Mouse (Mus musculus) hindbrain, embryonic 13.5 days (tissue): ENCODE measurements at regions not wholly inside any gene's neighbourhood (a gene's known extent, or its start where the extent isn't known, plus 50 kb on each side); places are given as distances from the start of the nearest gene placed in this dataset.
A peak's percentile ranks its signal among the peaks of the same experiment; 100 is the strongest.

ENCODE experiments used
- ATAC-seq: fragments of 200-750 bp; cut with Nextera tagmentation; 2 replicates; pipeline ENCODE4 v1.8.0; 2017; ENCODE audit warnings: moderate TSS enrichment; ENCODE audit not compliant: low FRiP score
- H3K27ac ChIP-seq: fragments of 300-500 bp; sonication (generic); 2 replicates; pipeline ENCODE4 v1.5.1; 2015; ENCODE audit warnings: inconsistent platforms, mild to moderate bottlenecking, moderate library complexity
- H3K27me3 ChIP-seq: fragments of 300-500 bp; sonication (generic); 2 replicates; pipeline ENCODE4 v1.6.1; 2015; ENCODE audit warnings: mild to moderate bottlenecking, inconsistent platforms
- H3K36me3 ChIP-seq: fragments of 300-500 bp; sonication (generic); 2 replicates; pipeline ENCODE4 v1.6.1; 2015; ENCODE audit warnings: mild to moderate bottlenecking, inconsistent platforms
- H3K4me1 ChIP-seq: fragments of 300-500 bp; sonication (generic); replicated peaks from 2 replicates; pipeline ENCODE4 v1.6.1; 2015; ENCODE audit warnings: inconsistent platforms
- H3K4me2 ChIP-seq: fragments of 300-500 bp; sonication (generic); 2 replicates; pipeline ENCODE4 v1.6.1; 2015; ENCODE audit warnings: inconsistent platforms, mild to moderate bottlenecking, moderate library complexity
- H3K4me3 ChIP-seq: fragments of 300-500 bp; sonication (generic); 2 replicates; pipeline ENCODE4 v1.5.1; 2015; ENCODE audit warnings: mild to moderate bottlenecking, inconsistent platforms
- H3K9ac ChIP-seq: fragments of 300-500 bp; sonication (generic); 2 replicates; pipeline ENCODE4 v1.6.1; 2015; ENCODE audit warnings: mild to moderate bottlenecking, inconsistent platforms
- H3K9me3 ChIP-seq: fragments of 300-500 bp; sonication (generic); 2 replicates; pipeline ENCODE4 v1.6.1; 2016; ENCODE audit warnings: inconsistent platforms
- WGBS: fragments of 180-500 bp; shearing (Covaris S2); methylation state at CpG from one replicate; pipeline ENCODE4 v1.1.7; 2015; 5-methylcytosine and 5-hydroxymethylcytosine counted together

DNA sequence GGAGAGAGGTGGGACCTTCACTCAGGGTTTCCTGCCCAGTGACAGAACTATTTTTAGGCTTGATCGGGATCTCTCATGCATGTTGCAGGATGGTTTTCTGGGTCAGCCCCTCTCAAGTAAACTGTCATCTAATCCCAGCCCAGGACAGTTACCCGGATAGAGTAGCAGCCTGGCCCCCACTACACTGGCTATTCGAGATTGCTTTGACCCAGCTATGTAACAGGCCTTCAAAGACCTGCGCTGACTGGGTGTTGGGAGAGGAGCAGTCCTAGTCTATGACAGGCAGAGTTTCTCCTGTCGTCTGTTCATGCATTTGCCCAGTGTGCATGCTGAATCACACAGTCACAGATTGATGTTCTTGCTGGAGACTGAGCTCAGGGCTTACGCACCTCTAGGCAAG is 86.2 kb upstream of the Epcam start:
- Histone ChIP-seq H3K27ac (no peak overlapping the region), H3K4me1 (no peaks in the 10 kb centered on the region), H3K9me3 (no peaks in the 10 kb centered on the region), H3K27me3 (no peaks in the 10 kb centered on the region), H3K9ac (no peak overlapping the region), H3K4me2 (no peak overlapping the region), H3K4me3 (no peak overlapping the region), H3K36me3 (no peaks in the 10 kb centered on the region)
- WGBS, result 80% methylated on average over 6 of the region's 6 CpGs
- no peak for ATAC-seq

GRCm38 (mm10) chr17:87550518-87551164 is 85.1 kb upstream of the Epcam start:
- Histone ChIP-seq H3K4me1 (no peaks in the 10 kb centered on the region), H3K9ac (no peak overlapping the region)
- no peak for ATAC-seq

DNA sequence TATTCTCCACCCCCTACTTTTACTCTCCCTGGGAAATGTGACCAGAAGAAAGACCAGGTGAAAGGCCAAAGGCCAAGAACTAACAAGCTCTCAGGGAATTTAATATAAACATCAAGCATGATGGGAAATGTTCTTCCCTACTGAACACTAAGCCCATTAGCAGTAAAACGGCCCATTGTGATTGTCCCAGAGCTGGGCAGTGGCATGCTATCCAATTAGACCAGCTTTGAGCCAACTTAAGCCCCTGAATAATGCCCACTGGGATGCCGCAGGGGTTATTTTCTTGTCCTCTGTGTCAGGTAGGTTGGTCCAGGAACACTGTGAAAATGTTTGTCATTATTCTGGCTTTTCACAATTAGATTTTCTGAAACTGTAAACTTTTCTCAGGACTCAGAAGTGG is 81.2 kb upstream of the Epcam start:
- Histone ChIP-seq H3K9me3 (no peaks in the 10 kb centered on the region), H3K27ac (no peak overlapping the region), H3K4me3 (no peak overlapping the region), H3K4me1 (no peaks in the 10 kb centered on the region), H3K27me3 (no peaks in the 10 kb centered on the region), H3K9ac (no peak overlapping the region), H3K4me2 (no peak overlapping the region), H3K36me3 (no peaks in the 10 kb centered on the region)
- no peak for ATAC-seq
- 63% methylated on average over 2 of the region's 2 CpGs for WGBS

More at GRCm38 (mm10) chr17:87550518-87551164, 85.1 kb upstream of the Epcam start:
- no peak overlapping the region for H3K27ac ChIP-seq
- H3K4me2 ChIP-seq, result no peak overlapping the region
- no peaks in the 10 kb centered on the region for H3K9me3 ChIP-seq
- H3K4me3 ChIP-seq, result no peak overlapping the region
- 70% methylated on average over 13 of the region's 13 CpGs for WGBS
- H3K36me3 ChIP-seq, result no peaks in the 10 kb centered on the region
- no peaks in the 10 kb centered on the region for H3K27me3 ChIP-seq

GRCm38 (mm10) chr17:87558419-87558818 is 77.4 kb upstream of the Epcam start:
- H3K36me3 ChIP-seq, result no peaks in the 10 kb centered on the region

DNA sequence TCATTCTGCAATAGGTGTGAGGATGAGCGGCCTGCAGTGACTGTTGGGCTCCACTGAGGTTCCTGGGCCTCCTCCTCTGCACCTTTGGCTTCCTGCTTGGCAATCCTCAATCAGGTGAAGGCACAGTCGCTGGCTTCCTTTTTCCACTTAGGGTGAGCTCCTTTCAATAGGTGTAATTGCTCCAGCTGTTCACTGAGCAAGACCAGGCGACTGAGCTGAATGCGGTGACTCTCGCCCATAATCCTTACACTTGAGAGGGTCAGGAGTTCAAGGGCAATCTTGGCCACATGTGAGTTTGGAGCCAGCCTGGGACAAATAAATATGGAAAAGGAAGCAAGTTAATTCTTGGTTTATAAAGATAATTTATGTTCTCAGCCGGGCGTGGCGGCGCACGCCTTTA is 76.1 kb upstream of the Epcam start:
- H3K4me2 ChIP-seq, result no peak overlapping the region
- ATAC-seq, result no peak
- H3K4me3 ChIP-seq, result no peak overlapping the region
- 92% methylated on average over 10 of the region's 10 CpGs for WGBS
- no peak overlapping the region for H3K9ac ChIP-seq
- no peak overlapping the region for H3K27ac ChIP-seq
- no peaks in the 10 kb centered on the region for H3K9me3 ChIP-seq
- no peaks in the 10 kb centered on the region for H3K27me3 ChIP-seq
- no peaks in the 10 kb centered on the region for H3K36me3 ChIP-seq
- no peaks in the 10 kb centered on the region; the same call in 1 of the 2 replicates for H3K4me1 ChIP-seq

More at GRCm38 (mm10) chr17:87558419-87558818, 77.4 kb upstream of the Epcam start:
- no peaks in the 10 kb centered on the region for H3K27me3 ChIP-seq
- ATAC-seq, result no peak
- H3K9me3 ChIP-seq, result no peaks in the 10 kb centered on the region
- 18% methylated on average over 2 of the region's 2 CpGs for WGBS
- H3K9ac ChIP-seq, result no peak overlapping the region
- no peak overlapping the region for H3K4me2 ChIP-seq
- no peaks in the 10 kb centered on the region for H3K4me1 ChIP-seq
- H3K27ac ChIP-seq, result no peak overlapping the region
- no peak overlapping the region for H3K4me3 ChIP-seq

- WGBS, result 88% methylated on average over 7 of the region's 7 CpGs
- Histone ChIP-seq H3K4me1 (no peaks in the 10 kb centered on the region; the same call in 1 of the 2 replicates), H3K27me3 (no peaks in the 10 kb centered on the region), H3K4me2 (no peak overlapping the region), H3K9ac (no peak overlapping the region), H3K4me3 (no peak overlapping the region), H3K27ac (no peak overlapping the region), H3K9me3 (no peaks in the 10 kb centered on the region), H3K36me3 (no peaks in the 10 kb centered on the region)
- ATAC-seq, result no peak
Measured at GRCm38 (mm10) chr17:87560923-87561322, 74.9 kb upstream of the Epcam start.

DNA sequence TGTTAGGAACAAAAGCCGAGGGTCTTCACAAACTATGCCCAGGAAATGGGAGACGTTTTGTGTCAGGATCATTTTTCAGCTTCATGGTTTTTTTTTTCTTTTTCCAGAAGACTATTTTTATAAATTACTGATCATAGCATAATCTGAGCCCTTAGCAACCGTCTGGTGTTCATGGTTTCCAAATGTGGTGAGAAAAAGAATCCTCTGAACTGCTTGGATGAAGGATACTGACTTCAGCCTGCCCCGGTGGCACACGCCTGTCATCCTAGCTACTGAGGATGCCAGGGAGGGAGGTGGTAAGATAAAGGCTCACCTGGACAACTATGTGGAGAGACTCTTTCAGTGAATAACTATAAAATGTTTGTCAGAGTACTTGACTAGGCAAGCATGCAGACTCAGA is 72.4 kb upstream of the Epcam start:
- H3K9ac ChIP-seq, result no peak overlapping the region
- no peaks in the 10 kb centered on the region for H3K36me3 ChIP-seq
- no peaks in the 10 kb centered on the region for H3K9me3 ChIP-seq
- 92% methylated on average over 5 of the region's 5 CpGs for WGBS
- H3K27me3 ChIP-seq, result no peaks in the 10 kb centered on the region
- no peak overlapping the region for H3K4me3 ChIP-seq
- H3K4me2 ChIP-seq, result no peak overlapping the region
- no peak overlapping the region for H3K27ac ChIP-seq
- peaks cover 7% of the 10 kb centered on the region for H3K4me1 ChIP-seq
- ATAC-seq, result no peak

DNA sequence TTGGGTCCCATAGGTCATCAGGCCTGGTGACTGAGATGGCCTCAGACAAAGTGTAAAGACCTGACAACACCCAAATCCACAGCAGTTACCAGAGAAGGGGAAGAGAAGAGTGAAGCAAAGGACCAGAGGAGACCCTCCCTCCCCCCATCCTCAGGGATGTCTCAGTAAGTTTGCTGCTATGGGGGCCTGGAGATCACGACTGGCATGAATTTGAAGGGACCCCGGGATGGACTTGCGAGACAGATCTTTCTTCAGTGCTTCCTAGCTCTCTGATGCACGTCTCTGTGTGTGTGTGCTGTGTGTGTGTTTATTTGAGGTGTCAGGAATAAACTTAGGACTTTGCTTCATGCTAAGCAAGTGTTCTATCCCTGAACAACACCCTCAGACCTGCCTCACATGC is 70.1 kb upstream of the Epcam start:
- H3K36me3 ChIP-seq, result no peaks in the 10 kb centered on the region
- H3K4me2 ChIP-seq, result no peak overlapping the region
- WGBS, result 82% methylated on average over 4 of the region's 4 CpGs
- peaks cover 10% of the 10 kb centered on the region for H3K4me1 ChIP-seq
- H3K9me3 ChIP-seq, result no peaks in the 10 kb centered on the region
- no peak overlapping the region for H3K4me3 ChIP-seq
- no peaks in the 10 kb centered on the region for H3K27me3 ChIP-seq
- H3K9ac ChIP-seq, result no peak overlapping the region
- H3K27ac ChIP-seq, result no peak overlapping the region
- ATAC-seq, result no peak

GRCm38 (mm10) chr17:87566296-87566695 is 69.5 kb upstream of the Epcam start:
- ATAC-seq, result no peak
- WGBS, result 57% methylated on average over 3 of the region's 3 CpGs

DNA sequence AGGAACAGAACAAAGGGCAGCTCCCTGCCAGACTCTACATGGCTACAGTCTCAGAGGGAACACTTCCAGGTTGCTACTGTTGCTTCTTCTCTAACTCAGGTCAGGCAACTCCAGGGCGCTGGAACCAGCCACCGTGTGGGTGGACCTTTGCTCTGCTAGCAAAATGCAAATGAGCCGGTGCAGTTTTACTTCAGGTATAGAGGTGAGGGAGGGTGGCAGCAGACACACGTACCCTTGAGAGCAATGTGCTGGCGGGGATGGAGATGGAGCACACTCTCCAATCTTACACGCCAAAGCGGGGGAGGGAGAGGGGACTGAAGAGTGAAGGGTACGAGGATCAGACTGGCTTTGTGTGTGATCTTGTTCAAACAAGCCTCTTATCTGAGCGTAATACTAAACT is 68.8 kb upstream of the Epcam start:
- H3K9ac ChIP-seq, result no peak overlapping the region
- no peaks in the 10 kb centered on the region for H3K9me3 ChIP-seq
- H3K27me3 ChIP-seq, result no peaks in the 10 kb centered on the region
- H3K27ac ChIP-seq, result no peak overlapping the region
- H3K4me2 ChIP-seq, result no peak overlapping the region
- no peak for ATAC-seq
- no peak overlapping the region for H3K4me3 ChIP-seq
- H3K36me3 ChIP-seq, result no peaks in the 10 kb centered on the region
- H3K4me1 ChIP-seq, result peaks cover 18% of the 10 kb centered on the region
- WGBS, result 58% methylated on average over 9 of the region's 9 CpGs

More at GRCm38 (mm10) chr17:87566296-87566695, 69.5 kb upstream of the Epcam start:
- Histone ChIP-seq H3K4me3 (no peak overlapping the region), H3K4me2 (no peak overlapping the region), H3K4me1 (peaks cover 17% of the 10 kb centered on the region), H3K9ac (no peak overlapping the region), H3K27ac (no peak overlapping the region), H3K36me3 (no peaks in the 10 kb centered on the region), H3K27me3 (no peaks in the 10 kb centered on the region), H3K9me3 (no peaks in the 10 kb centered on the region)

- H3K9me3 ChIP-seq, result no peaks in the 10 kb centered on the region
- H3K36me3 ChIP-seq, result no peaks in the 10 kb centered on the region
- no peaks in the 10 kb centered on the region for H3K27me3 ChIP-seq
- ATAC-seq, result no peak
- no peak overlapping the region for H3K4me3 ChIP-seq
- WGBS, result 58% methylated on average over 2 of the region's 2 CpGs
- H3K9ac ChIP-seq, result no peak overlapping the region
- no peak overlapping the region for H3K4me2 ChIP-seq
- H3K4me1 ChIP-seq, result peaks cover 18% of the 10 kb centered on the region
- no peak overlapping the region for H3K27ac ChIP-seq
Measured at GRCm38 (mm10) chr17:87567475-87567874, 68.3 kb upstream of the Epcam start.

DNA sequence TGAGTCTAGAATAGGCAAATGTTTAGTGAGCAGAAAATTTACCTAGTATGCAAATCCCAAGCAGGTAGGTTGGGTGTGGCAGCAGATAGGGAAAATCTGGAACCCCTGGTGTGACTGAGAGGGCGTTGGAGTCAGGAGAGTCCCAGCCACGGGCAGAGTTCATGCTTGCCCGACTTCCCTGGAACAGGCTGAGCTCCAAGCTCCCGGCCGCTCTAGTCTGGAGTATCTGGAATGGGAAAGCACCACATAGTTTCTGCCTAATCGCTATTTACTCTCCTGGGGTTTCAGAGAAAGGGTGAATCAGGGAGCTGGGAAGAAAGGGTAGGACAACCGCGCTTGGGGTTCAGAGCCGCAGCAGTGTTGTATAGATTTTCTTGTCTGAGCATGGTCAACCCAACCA is 65.8 kb upstream of the Epcam start:
- Histone ChIP-seq H3K4me2 (no peak overlapping the region), H3K9me3 (no peaks in the 10 kb centered on the region), H3K9ac (no peak overlapping the region), H3K4me1 (peaks cover 18% of the 10 kb centered on the region), H3K27me3 (no peaks in the 10 kb centered on the region), H3K36me3 (no peaks in the 10 kb centered on the region), H3K4me3 (no peak overlapping the region), H3K27ac (no peak overlapping the region)
- 74% methylated on average over 9 of the region's 9 CpGs for WGBS
- no peak for ATAC-seq

GRCm38 (mm10) chr17:87570676-87571344 is 65.0 kb upstream of the Epcam start:
- peak; percentile 78 for ATAC-seq
- no peaks in the 10 kb centered on the region for H3K27me3 ChIP-seq
- H3K4me3 ChIP-seq, result peak overlapping the region; percentile 23; the same call in 1 of the 2 replicates
- peak overlapping the region; percentile 48 for H3K27ac ChIP-seq
- WGBS, result 40% methylated on average over 18 of the region's 18 CpGs
- peaks cover 18% of the 10 kb centered on the region for H3K4me1 ChIP-seq
- no peaks in the 10 kb centered on the region for H3K36me3 ChIP-seq
- H3K4me2 ChIP-seq, result peak overlapping the region; percentile 49
- H3K9me3 ChIP-seq, result no peaks in the 10 kb centered on the region
- H3K9ac ChIP-seq, result peak overlapping the region; percentile 59; the same call in 1 of the 2 replicates
